Mouse (Mus musculus) liver (tissue): ENCODE measurements around the gene Ppfibp2.

Source experiments
- DNase-seq: peaks from one replicate; pipeline ENCODE4 v3.0.0-alpha.2; 2020; ENCODE audit warnings: mixed read lengths

Gene Ppfibp2

GRCm38 (mm10) chr7:107702461-107703380 lies 107.7 kb downstream of the Ppfibp2 start:
- no peak for DNase-seq

DNA sequence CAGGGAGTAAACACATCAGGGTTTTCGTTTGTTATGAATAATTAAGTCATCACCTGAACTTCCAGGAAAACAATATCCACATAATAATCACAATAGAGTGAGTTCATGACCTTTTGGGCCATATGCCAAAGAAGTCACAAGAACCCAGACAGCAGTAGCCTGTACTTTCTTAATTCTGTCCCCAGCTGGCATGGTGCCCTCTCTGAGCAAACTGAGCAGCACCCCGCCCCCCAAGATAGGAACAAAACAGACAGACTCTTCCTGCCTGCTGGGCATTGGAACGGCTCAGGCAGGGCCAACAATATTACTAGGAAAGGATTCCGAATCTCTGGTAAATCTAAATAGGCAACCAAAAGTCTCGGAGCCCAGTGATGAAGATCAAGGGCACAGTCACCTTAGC lies 110.9 kb downstream of the Ppfibp2 start:
- no peak for DNase-seq

- peak; percentile 7 for DNase-seq
Observed at GRCm38 (mm10) chr7:107707650-107708049, 112.6 kb downstream of the Ppfibp2 start.

- peak; percentile 75 for DNase-seq
Observed at GRCm38 (mm10) chr7:107708491-107709112, 113.6 kb downstream of the Ppfibp2 start.

DNA sequence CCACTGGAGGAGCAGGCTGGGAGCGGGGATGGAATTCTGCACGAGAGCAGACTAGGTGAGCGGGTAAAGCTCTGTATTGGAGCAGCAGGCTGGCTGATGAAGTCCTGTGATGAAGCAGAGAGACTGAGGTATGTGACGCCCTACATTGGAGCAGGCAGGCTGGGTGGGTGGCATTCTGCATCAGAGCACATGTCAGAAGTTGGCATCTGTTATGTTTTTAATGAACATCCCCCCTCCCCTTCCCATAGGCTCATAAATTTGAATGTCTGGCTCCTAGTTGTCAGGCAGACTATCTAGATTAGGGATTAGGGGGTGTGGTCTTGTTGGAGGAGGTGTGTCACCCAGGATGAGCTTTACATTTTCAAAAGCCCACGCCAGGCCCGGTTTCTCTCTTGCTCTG lies 117.7 kb downstream of the Ppfibp2 start:
- no peak for DNase-seq

- DNase-seq: no peak
Observed at GRCm38 (mm10) chr7:107714067-107714466, 119.1 kb downstream of the Ppfibp2 start.

- no peak for DNase-seq
Observed at GRCm38 (mm10) chr7:107720771-107721170, 125.8 kb downstream of the Ppfibp2 start.

DNA sequence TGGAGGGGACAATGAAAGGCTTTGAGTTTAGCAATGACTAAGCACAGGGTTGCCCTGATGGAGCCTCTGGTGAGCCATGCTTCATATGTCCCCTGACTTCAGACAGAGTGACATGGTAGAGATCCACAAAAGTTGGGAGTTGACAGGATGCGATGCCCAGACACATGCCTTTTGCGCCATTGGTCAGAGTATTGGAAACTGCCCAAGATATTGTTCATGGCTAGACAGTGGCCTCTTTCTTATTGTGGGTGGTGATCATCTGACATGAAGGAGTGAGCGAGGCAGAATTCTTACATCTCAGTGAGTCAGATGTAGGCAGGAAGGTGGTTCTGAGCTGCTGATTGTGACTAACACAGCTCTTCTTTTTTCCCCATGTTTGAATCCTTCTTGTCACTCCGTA lies 127.5 kb downstream of the Ppfibp2 start:
- no peak for DNase-seq

DNA sequence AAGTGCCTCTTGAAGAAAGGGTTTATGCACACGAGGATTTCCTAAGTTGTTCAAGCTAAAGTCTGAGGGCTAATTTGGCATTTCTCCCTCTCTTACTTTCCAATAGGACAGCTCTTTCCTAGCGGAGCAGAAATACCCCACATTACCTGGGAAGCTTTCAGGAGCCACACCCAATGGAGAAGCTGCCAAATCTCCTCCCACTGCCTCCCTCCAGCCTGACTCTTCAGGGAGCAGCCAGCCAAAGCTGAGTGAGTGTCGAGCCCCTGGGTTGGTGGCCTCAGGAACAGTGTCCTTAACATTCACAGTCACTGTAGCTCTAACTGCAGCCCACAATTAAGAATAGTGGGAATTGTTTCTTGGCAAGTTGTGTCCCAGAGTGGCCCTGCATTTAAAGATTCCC lies 132.5 kb downstream of the Ppfibp2 start:
- no peak for DNase-seq

DNA sequence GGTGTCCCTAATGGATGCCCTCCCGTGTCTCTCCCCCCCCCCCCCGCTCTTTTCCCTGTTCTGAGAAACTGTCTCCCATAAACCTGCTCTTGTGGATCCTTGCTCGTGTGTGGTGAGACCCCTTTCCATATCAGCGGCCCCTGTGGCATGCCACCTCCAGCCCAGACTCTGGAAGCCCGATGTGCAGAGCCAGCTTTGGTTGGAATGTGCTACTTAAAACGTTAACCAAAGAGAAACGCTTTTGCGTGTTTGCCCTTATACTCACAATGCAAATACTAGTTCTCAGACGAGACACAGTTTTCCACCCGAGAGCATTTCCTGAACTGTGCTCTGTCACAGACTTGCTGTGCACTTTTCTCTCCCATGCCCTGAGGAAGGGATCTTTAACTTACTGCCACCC lies 135.6 kb downstream of the Ppfibp2 start:
- DNase-seq: no peak

- no peak for DNase-seq
Observed at GRCm38 (mm10) chr7:107733162-107733561, 138.2 kb downstream of the Ppfibp2 start.

DNA sequence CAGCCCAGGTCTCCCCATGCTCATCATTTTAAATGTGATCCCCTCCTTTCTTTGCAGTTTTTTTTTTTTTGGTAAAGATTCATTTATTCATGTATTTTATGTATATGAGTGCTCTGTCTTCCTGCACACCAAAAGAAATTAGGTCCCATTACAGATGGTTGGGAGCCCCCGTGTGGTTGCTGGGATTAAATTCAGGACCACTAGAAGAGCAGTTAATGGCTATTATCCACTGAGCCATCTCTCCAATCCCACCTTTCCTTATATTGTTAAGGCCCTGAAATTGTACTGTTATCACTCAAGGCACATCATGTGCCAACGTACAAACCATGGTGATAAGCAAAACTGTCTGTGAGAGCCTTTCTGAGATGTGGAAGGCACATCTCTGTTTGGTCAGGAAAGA lies 143.7 kb downstream of the Ppfibp2 start:
- peak; percentile 10 for DNase-seq

- no peak for DNase-seq
Observed at GRCm38 (mm10) chr7:107742963-107743465, 148.0 kb downstream of the Ppfibp2 start.

DNA sequence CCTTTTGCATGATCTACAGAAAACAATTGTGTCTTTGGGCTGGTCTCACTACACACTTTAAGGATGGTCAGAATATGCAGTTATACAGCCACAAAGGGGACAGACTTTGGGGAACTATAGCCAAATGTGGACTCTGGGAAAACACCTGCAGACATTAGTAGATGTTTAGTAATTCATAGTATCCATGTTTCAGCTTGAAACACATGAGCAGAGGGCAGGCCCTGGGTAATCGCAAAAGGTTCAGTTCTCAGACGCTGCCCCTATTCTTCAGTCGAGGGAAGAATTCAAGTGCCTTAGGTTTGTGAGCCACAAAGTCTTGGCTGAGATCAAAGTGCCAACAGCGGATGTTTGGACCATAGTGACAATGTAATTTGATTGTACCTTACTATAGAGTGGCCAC lies 149.4 kb downstream of the Ppfibp2 start:
- DNase-seq: no peak

DNA sequence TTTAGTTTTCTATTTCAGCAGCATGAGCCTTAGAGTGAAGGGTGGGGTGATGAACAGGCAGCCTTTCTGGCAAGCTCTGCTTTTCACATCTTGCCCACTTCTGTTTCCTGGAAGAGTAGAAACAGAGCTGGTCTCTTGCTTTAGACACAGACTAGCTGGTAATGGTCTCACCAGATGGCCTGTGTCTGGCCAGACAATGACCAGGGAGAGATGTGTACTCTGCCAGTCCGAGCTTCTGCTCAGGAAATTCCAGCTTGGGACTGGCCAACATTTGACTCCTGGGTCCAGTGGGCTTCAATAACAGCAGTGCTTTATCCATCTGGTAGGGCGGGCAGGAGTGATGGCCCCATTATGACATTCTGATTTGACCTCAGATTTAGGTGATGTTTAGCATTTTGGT lies 150.1 kb downstream of the Ppfibp2 start:
- DNase-seq: no peak

DNA sequence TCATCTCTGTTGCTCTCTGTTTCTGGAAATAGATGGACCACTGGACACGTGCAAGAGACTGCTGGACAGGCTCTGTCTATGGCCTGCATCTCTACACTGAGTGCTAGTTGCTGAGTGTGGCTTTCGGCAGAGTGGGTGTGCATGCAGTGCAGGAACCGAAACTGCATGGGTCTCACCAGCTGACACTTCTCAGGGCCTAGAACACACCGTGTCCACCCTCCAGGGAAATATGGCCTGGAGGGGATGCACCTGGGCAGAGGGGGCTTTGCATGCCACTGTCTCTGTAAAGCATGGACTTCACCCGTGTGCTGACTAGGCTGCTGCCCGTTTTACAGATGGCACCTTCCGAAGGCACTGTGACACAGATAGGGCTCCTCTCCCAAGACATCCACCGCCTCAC lies 151.0 kb downstream of the Ppfibp2 start:
- DNase-seq: no peak

DNA sequence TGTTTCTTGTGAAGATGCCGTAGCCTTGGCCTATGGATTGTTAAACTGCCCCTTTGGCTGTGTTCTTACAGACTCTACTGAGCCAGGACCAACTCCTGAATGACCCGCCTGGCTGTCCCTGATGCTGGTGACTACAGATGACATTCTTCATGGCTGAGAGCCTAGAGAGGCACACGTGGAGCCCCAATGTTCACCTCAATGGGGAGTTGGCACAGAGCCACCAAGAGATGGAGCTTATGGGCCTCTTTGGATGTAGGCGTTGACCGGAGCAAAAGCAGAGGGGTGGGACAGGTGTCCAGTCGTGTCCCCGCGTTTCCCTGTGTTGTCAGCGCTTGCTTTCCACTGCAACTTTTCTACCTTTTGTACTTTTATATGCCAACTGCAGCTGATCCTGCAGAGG lies 152.5 kb downstream of the Ppfibp2 start:
- DNase-seq: no peak

DNA sequence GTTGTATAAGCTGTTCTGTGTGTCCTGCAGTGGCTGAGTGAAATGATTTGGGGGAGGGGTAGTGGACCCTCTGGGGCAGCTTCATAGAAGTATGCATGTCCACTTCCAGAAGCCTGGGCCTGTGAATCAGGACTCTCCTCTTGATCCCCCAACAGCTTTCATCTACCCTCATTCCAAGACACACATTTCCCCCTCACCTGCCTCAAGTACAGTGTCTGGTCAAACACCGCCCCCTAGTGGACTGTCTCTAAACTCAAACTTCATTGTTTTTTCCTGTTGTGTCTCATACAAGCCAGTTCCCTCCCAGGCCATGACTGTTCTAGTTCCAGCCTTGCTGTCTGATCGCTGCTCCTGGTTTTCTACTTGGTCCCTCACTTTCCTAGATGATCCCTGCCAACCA lies 152.9 kb downstream of the Ppfibp2 start:
- peak; percentile 52 for DNase-seq

GRCm38 (mm10) chr7:107749270-107749669 lies 154.3 kb downstream of the Ppfibp2 start:
- DNase-seq: peak; percentile 12

DNA sequence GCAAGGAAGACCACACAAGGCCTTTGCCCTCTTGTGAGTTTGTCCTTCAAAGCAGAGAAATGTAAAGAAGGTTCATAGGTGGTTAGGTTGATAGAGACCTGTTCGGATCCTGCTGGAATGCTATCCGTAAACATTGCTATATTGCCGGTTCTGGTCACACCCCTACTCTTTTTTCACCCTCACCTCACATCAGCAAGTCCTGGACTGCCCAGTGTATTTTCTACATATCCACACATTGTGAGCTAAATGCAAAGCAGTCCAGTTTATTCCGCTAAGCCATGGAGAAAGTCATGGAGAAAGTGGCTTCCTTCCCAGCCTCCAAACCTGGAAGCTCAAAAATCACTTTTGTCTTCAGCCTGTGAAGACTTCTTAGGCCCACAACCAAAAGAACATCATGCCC lies 154.7 kb downstream of the Ppfibp2 start:
- no peak for DNase-seq

- DNase-seq: no peak
Observed at GRCm38 (mm10) chr7:107752031-107752520, 157.1 kb downstream of the Ppfibp2 start.

DNA sequence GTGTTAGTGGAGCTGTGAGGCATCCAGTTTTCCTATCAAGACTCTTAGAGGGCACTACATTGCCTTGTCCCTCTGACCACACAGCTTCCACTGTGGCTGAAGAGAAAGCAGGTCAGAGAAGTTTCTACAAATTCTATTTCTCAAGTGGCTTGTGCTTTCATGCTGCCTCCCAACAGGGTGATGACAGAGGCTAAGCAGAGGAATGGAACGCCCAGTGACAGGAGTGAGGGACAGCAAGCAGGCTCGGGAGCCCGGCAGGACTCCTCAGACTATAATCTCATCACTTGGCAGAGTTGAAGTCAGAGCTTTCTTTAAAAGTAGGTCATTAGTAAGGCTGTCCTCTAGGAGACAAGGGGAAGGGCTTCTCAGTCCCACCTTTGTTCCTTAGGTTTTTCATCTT lies 160.9 kb downstream of the Ppfibp2 start:
- no peak for DNase-seq

GRCm38 (mm10) chr7:107756748-107757147 lies 161.7 kb downstream of the Ppfibp2 start:
- DNase-seq: no peak
